Mouse (Mus musculus) brain, embryonic 14.5 days (tissue): ENCODE results near the gene Nat8l.

Experiments
- CTCF ChIP-seq: fragments of 200-500 bp; IDR thresholded peaks from 2 replicates; pipeline ENCODE4 v1.5.1; 2012; ENCODE audit warnings: inconsistent platforms, mild to moderate bottlenecking, moderate library complexity, borderline replicate concordance; ENCODE audit not compliant: insufficient read depth, insufficient read length; ENCODE audit errors: extremely low read depth
- POLR2A ChIP-seq: fragments of 200-500 bp; IDR thresholded peaks from 2 replicates; pipeline ENCODE4 v1.6.1; 2012; ENCODE audit warnings: mild to moderate bottlenecking, inconsistent platforms, borderline replicate concordance; ENCODE audit not compliant: poor library complexity, insufficient read depth, insufficient read length, severe bottlenecking; ENCODE audit errors: extremely low read depth

DNA sequence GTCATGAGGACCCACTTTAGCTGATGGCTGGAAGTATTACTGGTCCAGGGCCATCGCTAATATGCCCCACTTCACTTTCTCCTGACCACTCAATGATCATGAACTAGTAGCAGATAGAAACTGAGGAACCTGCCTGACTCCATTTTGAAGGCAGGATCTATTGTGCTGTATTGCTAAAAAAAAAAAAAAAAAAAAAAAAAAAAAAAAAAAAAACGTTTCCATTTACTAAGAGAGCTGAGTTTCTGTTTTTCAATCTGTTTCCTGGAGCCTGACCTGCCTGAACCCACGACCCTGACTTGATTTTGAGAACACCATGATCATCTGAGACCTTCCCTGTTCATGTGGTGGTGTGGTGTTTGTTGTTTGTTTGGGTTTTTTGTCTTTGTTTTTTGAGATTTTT lies 19.5 kb upstream of the Nat8l start:
- TF ChIP-seq POLR2A (no peak), CTCF (no peak)
